Mouse (Mus musculus) cortical plate, adult 2 months (tissue): Measurements from ENCODE around the gene Ffar4.

Experiments
- CTCF ChIP-seq: fragments of 200-500 bp; IDR thresholded peaks from 2 replicates; pipeline ENCODE4 v1.5.1; 2011; ENCODE audit warnings: mild to moderate bottlenecking, control low read depth, low read length; ENCODE audit not compliant: insufficient read depth; ENCODE audit errors: extremely low read depth
- POLR2A ChIP-seq: fragments of 200-500 bp; IDR thresholded peaks from 2 replicates; pipeline ENCODE4 v1.6.1; 2011; ENCODE audit warnings: mild to moderate bottlenecking, low read length, control low read depth; ENCODE audit not compliant: insufficient read depth; ENCODE audit errors: extremely low read depth

GRCm38 (mm10) chr19:38056276-38056675, 40.6 kb upstream of the Ffar4 start:
- TF ChIP-seq POLR2A (no peak), CTCF (no peak)
